Mouse (Mus musculus) sigmoid colon, adult 10 weeks (tissue): Measurements from ENCODE around the gene Naip1. TPM values are rescaled to one million over a fixed set of nuclear protein-coding genes. Genes with fewer than 3 reads are reported as not detected.

ENCODE experiments used
- polyA plus RNA-seq: library from polyadenylated mRNA; stranded (reverse); fragments of 350-450 nt; fragmentation: Illumina TruSeq; extraction: RNeasy Lipid Tissue Mini Kit (QIAGEN cat#74804); gene quantifications from one replicate; pipeline ENCODE4 v1.2.3, GENCODE M21; 2014; ENCODE audit warnings: low read depth, low replicate concordance

Gene Naip1
- polyA plus RNA-seq: 235 TPM

GRCm38 (mm10) chr13:100452415-100453127 is at the start of gene Naip1:
Gene Naip1 (minus strand): TSS chr13:100452869.

GRCm38 (mm10) chr13:100492061-100492787 is 39.6 kb upstream of the Naip1 start, which contains the start of gene Gtf2h2:
Gene Gtf2h2 (minus strand): TSS chr13:100492579.

Other genes starting within 250 kb of the Naip1 start
- 74.6 TPM for gene Naip5, start 206.5 kb downstream of the Naip1 start, polyA plus RNA-seq
- gene Naip6, start 135.2 kb downstream of the Naip1 start, polyA plus RNA-seq: 129 TPM
- 85.2 TPM for gene Gtf2h2, start 39.7 kb upstream of the Naip1 start, polyA plus RNA-seq
- gene Ocln, start 99.8 kb upstream of the Naip1 start, polyA plus RNA-seq: 192 TPM
- 29.9 TPM for gene Marveld2, start 164.1 kb upstream of the Naip1 start, polyA plus RNA-seq
- 130 TPM for gene Ak6, start 198.1 kb upstream of the Naip1 start, polyA plus RNA-seq
- gene Rad17, start 198.2 kb upstream of the Naip1 start, polyA plus RNA-seq: 53.6 TPM
- 8.7 TPM for gene Taf9, start 198.7 kb upstream of the Naip1 start, polyA plus RNA-seq
- gene Ccdc125, start 216.8 kb upstream of the Naip1 start, polyA plus RNA-seq: 7.8 TPM